Mouse (Mus musculus) myocyte (in vitro differentiated cells): Measurements from ENCODE around the gene Cfap221. TPM values are rescaled to one million over a fixed set of nuclear protein-coding genes. Genes with fewer than 3 reads are reported as not detected.

Source experiments
- H3K27me3 ChIP-seq: one replicate; pipeline ENCODE4 v1.6.1; 2011; ENCODE audit not compliant: control insufficient read depth, insufficient read depth, insufficient read length
- H3K36me3 ChIP-seq: one replicate; pipeline ENCODE4 v1.6.1; 2011; ENCODE audit not compliant: control insufficient read depth, insufficient read depth
- H3K4me2 ChIP-seq: one replicate; pipeline ENCODE4 v1.6.1; 2011; ENCODE audit warnings: low read depth, control low read depth
- H3K4me3 ChIP-seq: one replicate; pipeline ENCODE4 v1.5.1; 2011; ENCODE audit warnings: mild to moderate bottlenecking, control low read depth, moderate library complexity
- H3K79me2 ChIP-seq: one replicate; pipeline ENCODE4 v1.6.1; 2011; ENCODE audit not compliant: control insufficient read depth, insufficient read depth
- H3ac ChIP-seq: one replicate; pipeline ENCODE4 v1.6.1; 2011; ENCODE audit not compliant: control insufficient read depth, insufficient read length
- CEBPB ChIP-seq: IDR thresholded peaks from 2 replicates; pipeline ENCODE4 v1.6.1; 2011; ENCODE audit warnings: mild to moderate bottlenecking, moderate library complexity; ENCODE audit not compliant: poor library complexity, insufficient read depth, severe bottlenecking
- E2F4 ChIP-seq: IDR thresholded peaks from one replicate; pipeline ENCODE4 v1.6.1; 2011; ENCODE audit warnings: mild to moderate bottlenecking, control low read depth, moderate library complexity; ENCODE audit not compliant: insufficient read depth
- MAX ChIP-seq: IDR thresholded peaks from one replicate; pipeline ENCODE4 v1.6.1; 2011; ENCODE audit warnings: low read depth, mild to moderate bottlenecking, control low read depth
- MYOD1 ChIP-seq, 3 experiments: IDR thresholded peaks; one replicate each; pipeline ENCODE4 v1.6.1; 2011; ENCODE audit warnings: control low read depth in 2 of 3, low read depth in 2 of 3, mild to moderate bottlenecking in 2 of 3, moderate library complexity in 1 of 3; ENCODE audit not compliant: insufficient read length in 2 of 3, control insufficient read depth in 1 of 3
- MYOG ChIP-seq, 3 experiments: IDR thresholded peaks; one replicate each; pipeline ENCODE4 v1.6.1; 2011; ENCODE audit warnings: control low read depth in 2 of 3, low read depth in 2 of 3, mild to moderate bottlenecking in 2 of 3; ENCODE audit not compliant: insufficient read length in 2 of 3, control insufficient read depth in 1 of 3, insufficient read depth in 1 of 3
- POLR2A ChIP-seq: IDR thresholded peaks from one replicate; pipeline ENCODE4 v1.6.1; 2011; ENCODE audit warnings: low read depth, mild to moderate bottlenecking, control low read depth, moderate library complexity; ENCODE audit not compliant: insufficient read length
- POLR2AphosphoS2 ChIP-seq: IDR thresholded peaks from one replicate; pipeline ENCODE4 v1.6.1; 2011; ENCODE audit warnings: low read depth, control low read depth; ENCODE audit not compliant: insufficient read length
- REST ChIP-seq: IDR thresholded peaks from one replicate; pipeline ENCODE4 v1.6.1; 2011; ENCODE audit warnings: mild to moderate bottlenecking, control low read depth, moderate library complexity; ENCODE audit not compliant: insufficient read depth, insufficient read length
- SRF ChIP-seq: IDR thresholded peaks from one replicate; pipeline ENCODE4 v1.6.1; 2011; ENCODE audit warnings: low read depth; ENCODE audit not compliant: control insufficient read depth, insufficient read length
- TCF12 ChIP-seq: IDR thresholded peaks from one replicate; pipeline ENCODE4 v1.6.1; 2011; ENCODE audit warnings: mild to moderate bottlenecking, control low read depth; ENCODE audit not compliant: poor library complexity, insufficient read depth, severe bottlenecking
- TCF3 ChIP-seq: IDR thresholded peaks from one replicate; pipeline ENCODE4 v1.6.1; 2011; ENCODE audit warnings: low read depth, control low read depth; ENCODE audit not compliant: insufficient read length
- USF1 ChIP-seq: IDR thresholded peaks from one replicate; pipeline ENCODE4 v1.6.1; 2011; ENCODE audit warnings: low read depth, mild to moderate bottlenecking, control low read depth, moderate library complexity
- polyA plus RNA-seq: library from polyadenylated mRNA; unstranded; fragments of >200 nt; fragmentation: generic; extraction: Trizol; gene quantifications from one replicate; pipeline ENCODE4 v1.2.1, GENCODE M21; 2012; ENCODE audit warnings: missing spikeins

The Cfap221 gene
- polyA plus RNA-seq, 1 experiment, result not detected

DNA sequence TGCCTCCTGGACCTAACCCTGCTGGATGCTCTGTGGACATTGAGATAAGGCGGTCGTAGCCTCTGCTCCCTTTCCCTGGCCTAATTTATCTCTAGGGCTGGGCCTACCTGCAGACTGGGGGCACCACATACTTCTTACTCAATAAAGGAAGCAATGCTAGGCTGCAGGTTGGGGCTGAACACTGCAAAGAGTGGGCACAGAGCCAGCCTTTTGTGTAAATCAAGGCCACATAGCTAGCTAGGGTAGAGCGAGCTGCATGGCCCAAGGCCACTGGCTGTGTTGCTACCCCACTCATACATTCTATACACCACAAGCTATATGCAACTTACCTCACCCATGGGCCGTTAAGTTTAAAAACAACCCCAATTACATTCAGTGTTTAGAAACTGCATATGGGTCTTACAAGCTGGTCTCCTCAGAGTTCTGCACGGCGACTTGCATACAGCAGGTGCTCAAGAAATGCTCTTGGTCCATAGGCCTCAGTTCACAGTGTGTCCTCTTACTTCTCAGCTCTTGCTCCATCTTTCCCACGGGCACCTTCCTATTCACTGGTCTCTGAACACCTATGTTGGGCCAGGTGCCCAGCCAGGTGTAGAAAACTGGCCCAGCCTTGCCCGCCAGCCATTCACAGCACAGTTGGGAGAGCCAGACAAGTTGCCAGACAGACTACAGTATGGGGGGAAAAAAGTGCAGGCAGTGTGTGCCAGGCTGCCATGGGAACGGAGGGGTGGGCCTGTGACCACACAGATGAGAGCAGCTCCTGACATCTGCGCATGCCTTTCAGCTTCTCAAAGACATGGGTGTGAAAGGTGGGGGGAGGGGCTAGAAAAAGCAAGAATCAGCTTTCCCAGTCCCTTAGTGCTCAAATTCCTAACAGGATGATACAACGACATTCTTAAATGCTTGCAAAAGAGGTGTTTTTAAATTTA, 97.6 kb downstream of the Cfap221 start:
- H3K36me3 ChIP-seq, result no peaks in the 10 kb centered on the region
- no peak overlapping the region for H3ac ChIP-seq
- TF ChIP-seq REST (no peak), MYOD1 (IDR thresholded peaks at IDR 0.05; ENCODE audit: control insufficient read depth in 1 of 3, insufficient read length in 2 of 3, low read depth in 2 of 3) (no peak), MYOG (IDR thresholded peaks at IDR 0.05; ENCODE audit: control insufficient read depth in 1 of 3, insufficient read depth in 1 of 3, insufficient read length in 2 of 3, low read depth in 2 of 3) (no peak), TCF12 (no peak), POLR2AphosphoS2 (no peak), SRF (no peak), TCF3 (no peak), USF1 (no peak), CEBPB (no peak), POLR2A (no peak), MAX (no peak), E2F4 (no peak)
- H3K4me2 ChIP-seq, result no peak overlapping the region
- no peak overlapping the region for H3K4me3 ChIP-seq
- no peaks in the 10 kb centered on the region for H3K79me2 ChIP-seq
- H3K27me3 ChIP-seq, result no peaks in the 10 kb centered on the region

GRCm38 (mm10) chr1:119894936-119895335, 102.1 kb downstream of the Cfap221 start:
- no peak overlapping the region for H3ac ChIP-seq
- no peak overlapping the region for H3K4me3 ChIP-seq
- H3K36me3 ChIP-seq, result no peaks in the 10 kb centered on the region
- H3K27me3 ChIP-seq, result no peaks in the 10 kb centered on the region
- no peak for TF ChIP-seq E2F4
- TF ChIP-seq MYOG (IDR thresholded peaks at IDR 0.05; ENCODE audit: control insufficient read depth in 1 of 3, insufficient read depth in 1 of 3, insufficient read length in 2 of 3, low read depth in 2 of 3), result peak in 1 of 3 experiments; percentile 2
- no peak overlapping the region for H3K4me2 ChIP-seq
- H3K79me2 ChIP-seq, result no peaks in the 10 kb centered on the region

DNA sequence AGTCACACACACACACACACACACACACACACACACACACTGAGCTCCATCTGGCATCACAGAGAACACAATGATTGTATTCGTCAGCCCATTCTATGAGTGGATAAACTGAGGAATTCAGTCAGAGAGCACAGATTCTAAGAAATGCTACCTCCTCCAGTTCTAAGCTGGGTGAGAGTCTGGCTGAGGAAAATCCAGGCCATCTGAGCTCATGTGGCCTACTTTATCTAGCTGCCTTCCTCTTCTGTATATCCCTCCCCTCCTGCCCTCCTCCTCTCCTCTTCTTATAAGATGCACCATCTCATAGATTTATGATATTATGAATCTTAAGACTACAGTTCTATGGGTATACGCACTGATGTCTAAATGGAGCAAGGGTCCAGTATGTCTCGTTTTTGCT, 103.4 kb downstream of the Cfap221 start:
- H3ac ChIP-seq, result no peak overlapping the region
- H3K36me3 ChIP-seq, result no peaks in the 10 kb centered on the region
- H3K4me3 ChIP-seq, result no peak overlapping the region
- H3K4me2 ChIP-seq, result no peak overlapping the region
- TF ChIP-seq USF1, result no peak
- no peak for TF ChIP-seq E2F4
- TF ChIP-seq POLR2A, result no peak
- no peak for TF ChIP-seq CEBPB
- no peak for TF ChIP-seq POLR2AphosphoS2
- TF ChIP-seq MYOG (IDR thresholded peaks at IDR 0.05; ENCODE audit: control insufficient read depth in 1 of 3, insufficient read depth in 1 of 3, insufficient read length in 2 of 3, low read depth in 2 of 3), result no peak
- no peak for TF ChIP-seq MAX
- no peak for TF ChIP-seq REST
- TF ChIP-seq MYOD1 (IDR thresholded peaks at IDR 0.05; ENCODE audit: control insufficient read depth in 1 of 3, insufficient read length in 2 of 3, low read depth in 2 of 3), result no peak
- no peak for TF ChIP-seq TCF12
- no peak for TF ChIP-seq TCF3
- no peaks in the 10 kb centered on the region for H3K79me2 ChIP-seq
- no peaks in the 10 kb centered on the region for H3K27me3 ChIP-seq

- no peak overlapping the region for H3ac ChIP-seq
- no peaks in the 10 kb centered on the region for H3K79me2 ChIP-seq
- no peak overlapping the region for H3K4me2 ChIP-seq
- H3K4me3 ChIP-seq, result no peak overlapping the region
- TF ChIP-seq SRF (no peak), TCF12 (no peak), MYOD1 (IDR thresholded peaks at IDR 0.05; ENCODE audit: control insufficient read depth in 1 of 3, insufficient read length in 2 of 3, low read depth in 2 of 3) (no peak), MAX (no peak), MYOG (IDR thresholded peaks at IDR 0.05; ENCODE audit: control insufficient read depth in 1 of 3, insufficient read depth in 1 of 3, insufficient read length in 2 of 3, low read depth in 2 of 3) (no peak), USF1 (no peak), POLR2A (no peak), REST (no peak), CEBPB (no peak), POLR2AphosphoS2 (no peak), E2F4 (no peak), TCF3 (no peak)
- H3K27me3 ChIP-seq, result no peaks in the 10 kb centered on the region
- H3K36me3 ChIP-seq, result no peaks in the 10 kb centered on the region
These were observed 104.1 kb downstream of the Cfap221 start for GRCm38 (mm10) chr1:119892933-119893332.
